Mouse (Mus musculus) adrenal gland, postnatal 25 days (tissue): ENCODE data around the gene Rplp0. TPM values are rescaled to one million over a fixed set of nuclear protein-coding genes. Genes with fewer than 3 reads are reported as not detected.
A peak's percentile ranks its signal among the peaks of the same experiment; 100 is the strongest.
"Not testable (repeated sequence)": the region's sequence is repeated elsewhere in the genome, so short reads cannot be mapped to it uniquely, and the experiment has no call there.

ENCODE experiments used
- DNase-seq: peaks from one replicate; pipeline ENCODE4 v3.0.0; 2021; ENCODE audit warnings: mixed read lengths
- long read RNA-seq: library from polyadenylated mRNA; stranded (forward); transcript quantifications from one replicate; pipeline ENCODE4 v2.0.0, GENCODE M21; 2021
- total RNA-seq: library from RNA; stranded (reverse); gene quantifications from 2 replicates; pipeline ENCODE4 v1.2.3, GENCODE M21; 2021

Rplp0 gene
- 743 and 806 TPM in 2 replicates for total RNA-seq
- long read RNA-seq, transcript Rplp0-201 (7 exons, 1,358 nt) = major isoform, 722 of 798 reads
- long read RNA-seq, partial matches to known transcripts = 72 of 798 reads
- long read RNA-seq, other reads (novel, unspliced or antisense) = 4 of 798 reads

GRCm38 (mm10) chr5:115559237-115560101 lies at the start of gene Rplp0:
TSS of gene Rplp0 (plus strand) at chr5:115559467.
- DNase-seq = peak; percentile 99

GRCm38 (mm10) chr5:115509790-115510689 lies 49.2 kb upstream of the Rplp0 start:
- DNase-seq = no peak

- DNase-seq = no peak
These were observed 46.9 kb upstream of the Rplp0 start for GRCm38 (mm10) chr5:115512375-115512774.

- no peak for DNase-seq
These were observed 46.0 kb upstream of the Rplp0 start for GRCm38 (mm10) chr5:115513246-115513645.

GRCm38 (mm10) chr5:115513721-115514120 lies 45.5 kb upstream of the Rplp0 start:
- no peak for DNase-seq

- no peak for DNase-seq
These were observed 44.9 kb upstream of the Rplp0 start for GRCm38 (mm10) chr5:115514346-115514745.

- DNase-seq = no peak
These were observed 44.2 kb upstream of the Rplp0 start for GRCm38 (mm10) chr5:115514896-115515587.

- DNase-seq = no peak
These were observed 43.0 kb upstream of the Rplp0 start for GRCm38 (mm10) chr5:115516081-115516907.

GRCm38 (mm10) chr5:115516908-115517307 lies 42.4 kb upstream of the Rplp0 start:
- no peak for DNase-seq

GRCm38 (mm10) chr5:115517501-115517900 lies 41.8 kb upstream of the Rplp0 start:
- no peak for DNase-seq

- DNase-seq = not testable (repeated sequence)
These were observed 41.1 kb upstream of the Rplp0 start for GRCm38 (mm10) chr5:115518214-115518613.

GRCm38 (mm10) chr5:115520325-115520869 lies 38.9 kb upstream of the Rplp0 start:
- DNase-seq = no peak

GRCm38 (mm10) chr5:115521553-115522461 lies 37.5 kb upstream of the Rplp0 start:
- no peak for DNase-seq

GRCm38 (mm10) chr5:115522531-115522930 lies 36.7 kb upstream of the Rplp0 start:
- no peak for DNase-seq

- DNase-seq = no peak
These were observed 36.2 kb upstream of the Rplp0 start for GRCm38 (mm10) chr5:115522981-115523499.

- no peak for DNase-seq
These were observed 35.3 kb upstream of the Rplp0 start for GRCm38 (mm10) chr5:115523971-115524370.

GRCm38 (mm10) chr5:115524471-115524870 lies 34.8 kb upstream of the Rplp0 start:
- DNase-seq = no peak

GRCm38 (mm10) chr5:115525416-115525815 lies 33.9 kb upstream of the Rplp0 start:
- DNase-seq = no peak

GRCm38 (mm10) chr5:115525943-115526342 lies 33.3 kb upstream of the Rplp0 start:
- no peak for DNase-seq
